Comparison of ENCODE assay signal across 12 mouse cellular contexts in the genomic region with DNA sequence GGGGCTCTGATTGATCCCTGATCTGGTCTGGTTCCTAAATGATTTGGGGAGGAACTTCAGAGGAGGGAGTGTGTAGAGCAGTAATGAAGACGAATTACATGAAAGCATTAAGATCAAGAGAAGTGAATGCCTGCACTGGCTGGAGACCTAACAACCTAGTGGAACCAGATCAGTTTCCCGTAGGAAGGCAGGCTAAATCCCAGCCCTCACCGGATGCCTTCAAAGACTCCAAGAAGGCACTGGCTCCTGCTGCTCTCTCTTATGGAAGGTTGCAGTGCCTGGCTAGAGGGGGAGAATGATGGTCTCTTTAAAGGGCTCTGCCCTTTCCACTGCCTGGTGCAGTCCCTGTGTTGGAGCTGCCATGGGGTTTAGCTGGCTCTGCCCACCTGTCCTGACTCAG. TPM values are rescaled to one million over a fixed set of nuclear protein-coding genes. Genes with fewer than 3 reads are reported as not detected.
DNase-seq lines count a peak whose midpoint lies in the region; ATAC-seq lines count a peak whose summit lies in the region.
"Had no signal": no experiment of that assay in that cellular context is flagged by ENCODE, and none has a peak within 500 bp of the region (broad histone marks: within the 10 kb centered on the region; RNA-seq: fewer than 3 reads in every experiment).

No protein-coding gene starts in this region.

- no peaks in the 10 kb centered on the region for H3K36me3 ChIP-seq in lung, embryonic 16.5 days (ENCODE audit: control insufficient read depth, insufficient read depth, low read length)
- H3K36me3 ChIP-seq in embryonic facial prominence, embryonic 15.5 days, result no peaks in the 10 kb centered on the region
- no peaks in the 10 kb centered on the region for H3K36me3 ChIP-seq in intestine, embryonic 15.5 days
- H3K36me3 ChIP-seq in stomach, embryonic 15.5 days, result no peaks in the 10 kb centered on the region
- H3K36me3 ChIP-seq: heart, embryonic 10.5 days; liver, embryonic 15.5 days had no signal

- ATAC-seq in lung, embryonic 16.5 days (ENCODE audit: low read depth), result no peak
- no peak for ATAC-seq in embryonic facial prominence, embryonic 15.5 days (ENCODE audit: insufficient number of reproducible peaks, low FRiP score, low TSS enrichment, low read depth)
- no peak for ATAC-seq in intestine, embryonic 15.5 days
- no peak for ATAC-seq in stomach, embryonic 15.5 days (ENCODE audit: insufficient read depth, low FRiP score, low read depth)

- no peaks in the 10 kb centered on the region for H3K9me3 ChIP-seq in lung, embryonic 16.5 days (ENCODE audit: control insufficient read depth, low read length)
- H3K9me3 ChIP-seq in embryonic facial prominence, embryonic 15.5 days (replicated peaks), result no peaks in the 10 kb centered on the region
- H3K9me3 ChIP-seq in intestine, embryonic 15.5 days, result no peaks in the 10 kb centered on the region
- no peaks in the 10 kb centered on the region for H3K9me3 ChIP-seq in stomach, embryonic 15.5 days
- H3K9me3 ChIP-seq: heart, embryonic 10.5 days; liver, embryonic 15.5 days had no signal

- no peaks in the 10 kb centered on the region for H3K27me3 ChIP-seq in lung, embryonic 16.5 days (ENCODE audit: control insufficient read depth, insufficient read depth, low read depth, low read length)
- no peaks in the 10 kb centered on the region for H3K27me3 ChIP-seq in embryonic facial prominence, embryonic 15.5 days
- H3K27me3 ChIP-seq in intestine, embryonic 15.5 days (replicated peaks), result no peaks in the 10 kb centered on the region
- H3K27me3 ChIP-seq in stomach, embryonic 15.5 days (replicated peaks), result no peaks in the 10 kb centered on the region

- H3K4me3 ChIP-seq in lung, embryonic 16.5 days (ENCODE audit: low read length), result no peak overlapping the region
- H3K4me3 ChIP-seq in embryonic facial prominence, embryonic 15.5 days (replicated peaks), result no peak overlapping the region
- no peak overlapping the region for H3K4me3 ChIP-seq in intestine, embryonic 15.5 days (replicated peaks)
- H3K4me3 ChIP-seq in stomach, embryonic 15.5 days (replicated peaks), result no peak overlapping the region
- H3K4me3 ChIP-seq: liver, embryonic 15.5 days had no signal

- no peak overlapping the region for H3K9ac ChIP-seq in lung, embryonic 16.5 days (ENCODE audit: low read length)
- H3K9ac ChIP-seq in embryonic facial prominence, embryonic 15.5 days, result no peak overlapping the region
- no peak overlapping the region for H3K9ac ChIP-seq in intestine, embryonic 15.5 days
- H3K9ac ChIP-seq in stomach, embryonic 15.5 days, result no peak overlapping the region
- H3K9ac ChIP-seq: liver, embryonic 15.5 days had no signal

- H3K4me1 ChIP-seq in lung, embryonic 16.5 days (replicated peaks; ENCODE audit: control insufficient read depth, insufficient read depth, low read length), result peaks cover 22% of the 10 kb centered on the region
- peaks cover 33% of the 10 kb centered on the region for H3K4me1 ChIP-seq in embryonic facial prominence, embryonic 15.5 days
- H3K4me1 ChIP-seq in intestine, embryonic 15.5 days (replicated peaks), result peaks cover 13% of the 10 kb centered on the region
- peaks cover 23% of the 10 kb centered on the region for H3K4me1 ChIP-seq in stomach, embryonic 15.5 days

- no peak overlapping the region for H3K27ac ChIP-seq in lung, embryonic 16.5 days (ENCODE audit: low read length)
- peak overlapping the region; percentile 60; the same call in 1 of the 2 replicates for H3K27ac ChIP-seq in embryonic facial prominence, embryonic 15.5 days (replicated peaks)
- H3K27ac ChIP-seq in intestine, embryonic 15.5 days, result 0 out of 2 replicates have a peak overlapping the region, but pooled peaks have one; percentile 4
- H3K27ac ChIP-seq in stomach, embryonic 15.5 days, result peak overlapping the region; percentile 26; the same call in 1 of the 2 replicates
- H3K27ac ChIP-seq: heart, embryonic 10.5 days; liver, embryonic 15.5 days had no signal

- 20% methylated on average over 3 of the region's 3 CpGs for WGBS in lung, embryonic 16.5 days
- 14% methylated on average over 3 of the region's 3 CpGs for WGBS in embryonic facial prominence, embryonic 15.5 days
- 27% methylated on average over 3 of the region's 3 CpGs for WGBS in intestine, embryonic 15.5 days
- 25% methylated on average over 3 of the region's 3 CpGs for WGBS in stomach, embryonic 15.5 days

- H3K4me2 ChIP-seq in lung, embryonic 16.5 days (ENCODE audit: low read depth, low read length), result peak overlapping the region; percentile 27; the same call in 1 of the 2 replicates
- H3K4me2 ChIP-seq in embryonic facial prominence, embryonic 15.5 days (replicated peaks), result peak overlapping the region; percentile 55; the same call in 1 of the 2 replicates
- H3K4me2 ChIP-seq in intestine, embryonic 15.5 days (replicated peaks), result peak overlapping the region; percentile 61
- H3K4me2 ChIP-seq in stomach, embryonic 15.5 days, result peak overlapping the region; percentile 52; the same call in 1 of the 2 replicates
- H3K4me2 ChIP-seq: liver, embryonic 15.5 days had no signal

- no peak for DNase-seq in lung, adult 18-20 months
- no peak for DNase-seq in left cerebral cortex, adult 9 months (ENCODE audit: low spot score in 2 of 2)
- no peak for DNase-seq in frontal cortex, postnatal 14 days (ENCODE audit: low spot score in 2 of 2)
- no peak for DNase-seq in adrenal gland, postnatal 4 days (ENCODE audit: low spot score in 2 of 2)
- DNase-seq: kidney, adult 8-10 months; right cerebral cortex, adult 18-20 months had no signal

RNA-seq across cellular contexts. Expression of gene F2rl1, which starts 24.4 kb away (rescaled TPM):
- polyA plus RNA-seq in lung, embryonic 16.5 days (2015; fragmentation: Nextera tagmentation; extraction: Ambion mirVana), result 5.5 and 5.8 TPM in 2 replicates
- polyA plus RNA-seq in embryonic facial prominence, embryonic 15.5 days (2015; fragmentation: Nextera tagmentation; extraction: Ambion mirVana), result 4.5 and 5.1 TPM in 2 replicates
- polyA plus RNA-seq in intestine, embryonic 15.5 days (2015; fragmentation: Nextera tagmentation; extraction: Ambion mirVana), result 15.3 and 15.5 TPM in 2 replicates
- 11.4 and 12.6 TPM in 2 replicates for polyA plus RNA-seq in stomach, embryonic 15.5 days (2015; fragmentation: Nextera tagmentation; extraction: Ambion mirVana)
- 1 to 10 TPM in 1 of 2 experiments, under 1 TPM in 1; 0.42 to 3.1 TPM for total RNA-seq in adrenal gland, postnatal 4 days (2021)
